In genomic region chr12:27593436-27593835, GRCm38 (mm10) we compare ENCODE assay signal across 27 mouse cellular contexts.
"Had no signal": no experiment of that assay in that cellular context is flagged by ENCODE, and none has a peak within 500 bp of the region (broad histone marks: within the 10 kb centered on the region; RNA-seq: fewer than 3 reads in every experiment).

No protein-coding gene starts in this region.

- DNase-seq: left cerebral cortex, postnatal 4 days; liver; liver, embryonic 13.5 days; liver, postnatal 0 days; lung, adult 18-20 months; lung, adult 2 months; lung, embryonic 14.5 days; lung, postnatal 10 days; lung, postnatal 14 days; lung, postnatal 36 days; lung, postnatal 4 days; midbrain, embryonic 14.5 days had no signal

- H3K36me3 ChIP-seq: limb, embryonic 10.5 days; limb, embryonic 12.5 days; limb, embryonic 13.5 days; limb, embryonic 15.5 days; liver, embryonic 12.5 days; liver, embryonic 13.5 days; liver, embryonic 15.5 days; lung, embryonic 15.5 days; midbrain, embryonic 10.5 days; midbrain, embryonic 12.5 days; midbrain, embryonic 13.5 days; midbrain, embryonic 15.5 days; neural tube, embryonic 12.5 days had no signal

- H3K4me2 ChIP-seq: limb, embryonic 12.5 days; limb, embryonic 13.5 days; limb, embryonic 15.5 days; liver, embryonic 11.5 days; liver, embryonic 12.5 days; liver, embryonic 13.5 days; liver, embryonic 15.5 days; lung, embryonic 14.5 days; lung, embryonic 15.5 days; midbrain, embryonic 11.5 days; midbrain, embryonic 12.5 days; midbrain, embryonic 13.5 days; midbrain, embryonic 15.5 days; neural tube, embryonic 12.5 days had no signal

- H3K4me3 ChIP-seq: limb, embryonic 10.5 days; limb, embryonic 12.5 days; limb, embryonic 13.5 days; limb, embryonic 15.5 days; liver, embryonic 12.5 days; liver, embryonic 13.5 days; liver, embryonic 15.5 days; lung, embryonic 15.5 days; megakaryocyte, embryonic 14.5 days; midbrain, embryonic 10.5 days; midbrain, embryonic 12.5 days; midbrain, embryonic 13.5 days; midbrain, embryonic 15.5 days; neural tube, embryonic 12.5 days had no signal

- H3K27me3 ChIP-seq: limb, embryonic 12.5 days; limb, embryonic 13.5 days; limb, embryonic 15.5 days; liver, embryonic 12.5 days; liver, embryonic 13.5 days; liver, embryonic 15.5 days; lung, embryonic 15.5 days; megakaryocyte, embryonic 14.5 days; midbrain, embryonic 12.5 days; midbrain, embryonic 13.5 days; midbrain, embryonic 15.5 days; neural tube, embryonic 12.5 days had no signal
